Comparison of ENCODE assay signal across 7 mouse cellular contexts in the genomic region with DNA sequence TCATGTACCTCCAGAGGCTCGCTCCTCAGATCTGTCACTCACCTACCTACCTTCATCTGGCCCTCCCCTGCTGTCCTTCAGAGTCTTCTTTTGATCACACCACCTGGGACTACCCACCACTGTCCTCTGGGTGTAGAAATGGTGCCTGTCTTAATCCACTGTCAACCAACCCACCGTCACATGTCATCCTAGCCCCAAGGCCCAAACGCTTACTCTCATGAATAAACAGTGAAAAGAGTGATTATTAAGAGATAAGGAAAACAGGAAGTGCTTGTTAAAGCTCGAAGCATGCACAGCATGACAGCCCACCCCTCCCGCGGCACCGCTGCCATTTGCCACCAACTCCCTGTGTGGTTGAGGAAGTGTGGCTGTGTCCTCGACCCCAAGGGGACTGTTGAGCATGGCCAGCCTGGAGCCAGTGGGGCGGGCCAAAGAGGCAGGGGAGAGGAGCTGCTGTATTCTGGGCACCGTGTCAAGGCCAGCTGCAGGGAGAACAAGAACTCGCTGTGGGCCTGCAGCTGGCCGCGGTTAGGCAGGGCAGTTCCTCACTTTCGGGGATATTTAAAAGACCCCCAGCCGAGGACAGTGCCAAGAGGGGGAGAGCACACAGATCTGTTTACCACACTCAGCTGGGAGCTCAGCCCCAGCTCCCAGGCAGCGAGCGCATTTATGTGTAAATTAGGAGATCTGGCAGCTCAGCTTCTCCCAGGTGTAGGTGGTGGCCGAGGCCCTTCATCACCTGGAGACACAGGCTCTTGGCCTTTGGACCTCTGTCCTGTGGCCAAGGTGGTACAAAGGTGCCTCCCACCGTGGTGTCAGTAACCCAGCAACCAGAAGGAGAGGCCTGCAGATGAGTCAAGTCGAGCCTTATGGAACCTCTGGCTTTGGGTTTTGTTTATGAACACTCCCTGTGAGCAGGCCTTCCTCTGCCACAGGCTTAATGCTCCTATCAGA.
DNase-seq lines count a peak whose midpoint lies in the region; ATAC-seq lines count a peak whose summit lies in the region.

No protein-coding gene starts in this region.

- H3K4me3 ChIP-seq in intestine, embryonic 16.5 days (ENCODE audit: low read length): no peak overlapping the region
- no peak overlapping the region for H3K4me3 ChIP-seq in midbrain, embryonic 12.5 days

- peaks cover 15% of the 10 kb centered on the region for H3K4me1 ChIP-seq in intestine, embryonic 16.5 days (ENCODE audit: control insufficient read depth, insufficient read depth, low read length)
- peaks cover 11% of the 10 kb centered on the region for H3K4me1 ChIP-seq in midbrain, embryonic 12.5 days

- intact Hi-C loops in left cerebral cortex, postnatal 25 days (cut with DNase I): no loop called here

- no peaks in the 10 kb centered on the region for H3K36me3 ChIP-seq in intestine, embryonic 16.5 days (ENCODE audit: control insufficient read depth, insufficient read depth, low read length)
- H3K36me3 ChIP-seq in midbrain, embryonic 12.5 days: no peaks in the 10 kb centered on the region
- H3K36me3 ChIP-seq in splenic B cell, adult 2 months (ENCODE audit: control insufficient read depth, insufficient read depth, low read length, poor library complexity, severe bottlenecking): no peaks in the 10 kb centered on the region

- H3K9ac ChIP-seq in intestine, embryonic 16.5 days (ENCODE audit: low read depth, low read length): peak overlapping the region; percentile 35
- no peak overlapping the region; the same call in 1 of the 2 replicates for H3K9ac ChIP-seq in midbrain, embryonic 12.5 days (replicated peaks)

- no peaks in the 10 kb centered on the region for H3K27me3 ChIP-seq in intestine, embryonic 16.5 days (replicated peaks; ENCODE audit: control insufficient read depth, insufficient read depth, low read length)
- no peaks in the 10 kb centered on the region for H3K27me3 ChIP-seq in midbrain, embryonic 12.5 days
- no peaks in the 10 kb centered on the region for H3K27me3 ChIP-seq in splenic B cell, adult 2 months (ENCODE audit: control insufficient read depth, insufficient read depth, low read length, poor library complexity, severe bottlenecking)

- peak; percentile 79 for ATAC-seq in intestine, embryonic 16.5 days
- ATAC-seq in midbrain, embryonic 12.5 days (ENCODE audit: low FRiP score, low read depth): peak; percentile 62

- DNase-seq in adrenal gland, adult 8-10 months: peak; percentile 71
- peak; percentile 37 for DNase-seq in embryo, embryonic 11 days
- peak; percentile 73 to 84 for DNase-seq in heart, adult 18-20 months
- peak; percentile 50 to 72 for DNase-seq in left cerebral cortex, postnatal 25 days (ENCODE audit: low spot score in 2 of 2)
- DNase-seq in splenic B cell, adult 2 months (ENCODE audit: low read depth, low spot score): peak; percentile 49

- 17% methylated on average over 20 of the region's 20 CpGs for WGBS in intestine, embryonic 16.5 days
- WGBS in midbrain, embryonic 12.5 days: 12% methylated on average over 20 of the region's 20 CpGs

- H3K27ac ChIP-seq in intestine, embryonic 16.5 days (ENCODE audit: low read length): peak overlapping the region; percentile 54
- no peak overlapping the region; the same call in 1 of the 2 replicates for H3K27ac ChIP-seq in midbrain, embryonic 12.5 days (replicated peaks)

- H3K4me2 ChIP-seq in intestine, embryonic 16.5 days (ENCODE audit: low read depth, low read length): 0 out of 2 replicates have a peak overlapping the region, but pooled peaks have one; percentile 14
- 0 out of 2 replicates have a peak overlapping the region, but pooled peaks have one; percentile 5 for H3K4me2 ChIP-seq in midbrain, embryonic 12.5 days (replicated peaks)

- H3K9me3 ChIP-seq in intestine, embryonic 16.5 days (ENCODE audit: control insufficient read depth, low read length): no peaks in the 10 kb centered on the region
- no peaks in the 10 kb centered on the region for H3K9me3 ChIP-seq in midbrain, embryonic 12.5 days
